Mouse (Mus musculus) neural tube, embryonic 11.5 days (tissue): Measurements from ENCODE around the gene Map2. TPM values are rescaled to one million over a fixed set of nuclear protein-coding genes. Genes with fewer than 3 reads are reported as not detected.
A peak's percentile ranks its signal among the peaks of the same experiment; 100 is the strongest.

Experiments
- ATAC-seq: fragments of 200-750 bp; cut with Nextera tagmentation; 2 replicates; pipeline ENCODE4 v1.8.0; 2017; ENCODE audit warnings: moderate number of reproducible peaks, mild to moderate bottlenecking, moderate TSS enrichment, moderate library complexity; ENCODE audit not compliant: insufficient read depth, low FRiP score, low TSS enrichment
- DNase-seq: peaks from one replicate; pipeline ENCODE4 v3.0.0-alpha.2; 2015; ENCODE audit warnings: low spot score
- H3K27ac ChIP-seq: fragments of 300-500 bp; sonication (generic); 2 replicates; pipeline ENCODE4 v1.5.1; 2014; ENCODE audit warnings: low read depth, mild to moderate bottlenecking, low read length
- H3K27me3 ChIP-seq: fragments of 300-500 bp; sonication (generic); 2 replicates; pipeline ENCODE4 v1.6.1; 2014; ENCODE audit warnings: mild to moderate bottlenecking, low read length, mixed read lengths; ENCODE audit not compliant: control insufficient read depth, insufficient read depth
- H3K36me3 ChIP-seq: fragments of 300-500 bp; sonication (generic); 2 replicates; pipeline ENCODE4 v1.6.1; 2014; ENCODE audit warnings: mild to moderate bottlenecking, low read length, moderate library complexity, mixed read lengths; ENCODE audit not compliant: control insufficient read depth, insufficient read depth
- H3K4me1 ChIP-seq: fragments of 300-500 bp; sonication (generic); 2 replicates; pipeline ENCODE4 v1.6.1; 2014; ENCODE audit warnings: low read length, mixed read lengths; ENCODE audit not compliant: control insufficient read depth, insufficient read depth
- H3K4me2 ChIP-seq: fragments of 300-500 bp; sonication (generic); 2 replicates; pipeline ENCODE4 v1.6.1; 2014; ENCODE audit warnings: low read depth, mild to moderate bottlenecking, moderate library complexity
- H3K4me3 ChIP-seq: fragments of 300-500 bp; sonication (generic); 2 replicates; pipeline ENCODE4 v1.5.1; 2014; ENCODE audit warnings: low read depth, low read length
- H3K9ac ChIP-seq: fragments of 300-500 bp; sonication (generic); 2 replicates; pipeline ENCODE4 v1.6.1; 2014; ENCODE audit warnings: mild to moderate bottlenecking, low read length
- H3K9me3 ChIP-seq: fragments of 300-500 bp; sonication (generic); 2 replicates; pipeline ENCODE4 v1.6.1; 2016; ENCODE audit warnings: low read length; ENCODE audit not compliant: control insufficient read depth
- WGBS: fragments of 180-500 bp; shearing (Covaris S2); extraction: QIAGEN DNeasy Blood & Tissue Kit; methylation state at CpG from one replicate; pipeline ENCODE4 v1.1.7; 2014; 5-methylcytosine and 5-hydroxymethylcytosine counted together
- polyA plus RNA-seq: library from polyadenylated mRNA; unstranded; fragments of >200 nt; fragmentation: Nextera tagmentation; extraction: Ambion mirVana; gene quantifications from 2 replicates; pipeline ENCODE4 v1.2.1, GENCODE M21; 2014

Gene Map2
- polyA plus RNA-seq, 1 experiment from 2014 or later, result 194 TPM

GRCm38 (mm10) chr1:66457747-66458146 is 282.7 kb downstream of the Map2 start:
- Histone ChIP-seq H3K36me3 (no peaks in the 10 kb centered on the region), H3K27me3 (no peaks in the 10 kb centered on the region), H3K27ac (no peak overlapping the region), H3K9me3 (no peaks in the 10 kb centered on the region), H3K4me2 (no peak overlapping the region), H3K4me3 (no peak overlapping the region), H3K9ac (no peak overlapping the region), H3K4me1 (no peaks in the 10 kb centered on the region)
- ATAC-seq, result no peak
- WGBS, result 73% methylated on average over 3 of the region's 3 CpGs
- DNase-seq, result no peak

DNA sequence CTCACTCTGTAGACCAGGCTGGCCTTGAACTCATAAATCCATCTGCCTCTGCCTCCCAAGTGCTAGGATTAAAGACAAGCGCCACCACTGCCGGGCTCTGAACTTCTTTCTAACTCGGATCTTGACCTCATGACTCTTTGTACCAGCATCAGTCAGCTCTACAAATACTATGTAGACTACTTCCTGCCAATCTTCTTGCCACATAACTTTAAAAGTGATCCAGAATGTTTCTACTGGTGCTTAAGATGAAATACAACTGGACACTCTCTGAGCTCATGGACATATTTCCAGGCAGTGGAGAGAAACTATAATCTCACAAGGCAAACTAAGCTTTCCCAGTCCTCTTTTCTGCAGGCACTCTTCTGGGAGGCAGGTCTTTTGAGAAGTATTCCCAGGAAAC is 284.3 kb downstream of the Map2 start:
- Histone ChIP-seq H3K27ac (no peak overlapping the region), H3K9me3 (no peaks in the 10 kb centered on the region), H3K27me3 (no peaks in the 10 kb centered on the region), H3K4me3 (no peak overlapping the region), H3K4me1 (no peaks in the 10 kb centered on the region), H3K9ac (no peak overlapping the region), H3K4me2 (no peak overlapping the region), H3K36me3 (no peaks in the 10 kb centered on the region)
- WGBS, result 77% methylated on average over 3 of the region's 3 CpGs
- DNase-seq, result no peak
- ATAC-seq, result no peak

DNA sequence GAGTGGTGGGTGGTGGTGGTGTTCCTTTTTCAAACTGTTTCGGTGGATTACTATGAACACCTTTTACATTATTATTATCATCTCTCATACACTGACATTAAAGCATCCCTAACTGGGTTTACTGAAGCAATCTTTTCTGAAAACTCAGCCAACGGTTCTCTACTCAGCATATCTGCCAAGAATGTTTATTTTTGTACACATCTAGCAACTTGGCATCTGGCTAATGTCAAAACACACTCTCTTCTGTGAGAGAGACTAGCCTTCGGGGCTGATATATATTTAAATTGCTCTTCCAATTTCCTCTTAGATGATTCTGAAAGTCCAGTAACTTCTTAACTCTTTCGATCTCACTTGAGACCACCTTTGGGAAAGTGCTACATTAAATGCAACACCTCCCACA is 285.8 kb downstream of the Map2 start:
- H3K9me3 ChIP-seq, result no peaks in the 10 kb centered on the region
- DNase-seq (no peak), ATAC-seq (no peak)
- no peaks in the 10 kb centered on the region for H3K4me1 ChIP-seq
- 95% methylated on average over 4 of the region's 4 CpGs for WGBS
- H3K4me2 ChIP-seq, result no peak overlapping the region
- H3K36me3 ChIP-seq, result no peaks in the 10 kb centered on the region
- H3K27ac ChIP-seq, result no peak overlapping the region
- no peak overlapping the region for H3K4me3 ChIP-seq
- no peak overlapping the region for H3K9ac ChIP-seq
- no peaks in the 10 kb centered on the region for H3K27me3 ChIP-seq

DNA sequence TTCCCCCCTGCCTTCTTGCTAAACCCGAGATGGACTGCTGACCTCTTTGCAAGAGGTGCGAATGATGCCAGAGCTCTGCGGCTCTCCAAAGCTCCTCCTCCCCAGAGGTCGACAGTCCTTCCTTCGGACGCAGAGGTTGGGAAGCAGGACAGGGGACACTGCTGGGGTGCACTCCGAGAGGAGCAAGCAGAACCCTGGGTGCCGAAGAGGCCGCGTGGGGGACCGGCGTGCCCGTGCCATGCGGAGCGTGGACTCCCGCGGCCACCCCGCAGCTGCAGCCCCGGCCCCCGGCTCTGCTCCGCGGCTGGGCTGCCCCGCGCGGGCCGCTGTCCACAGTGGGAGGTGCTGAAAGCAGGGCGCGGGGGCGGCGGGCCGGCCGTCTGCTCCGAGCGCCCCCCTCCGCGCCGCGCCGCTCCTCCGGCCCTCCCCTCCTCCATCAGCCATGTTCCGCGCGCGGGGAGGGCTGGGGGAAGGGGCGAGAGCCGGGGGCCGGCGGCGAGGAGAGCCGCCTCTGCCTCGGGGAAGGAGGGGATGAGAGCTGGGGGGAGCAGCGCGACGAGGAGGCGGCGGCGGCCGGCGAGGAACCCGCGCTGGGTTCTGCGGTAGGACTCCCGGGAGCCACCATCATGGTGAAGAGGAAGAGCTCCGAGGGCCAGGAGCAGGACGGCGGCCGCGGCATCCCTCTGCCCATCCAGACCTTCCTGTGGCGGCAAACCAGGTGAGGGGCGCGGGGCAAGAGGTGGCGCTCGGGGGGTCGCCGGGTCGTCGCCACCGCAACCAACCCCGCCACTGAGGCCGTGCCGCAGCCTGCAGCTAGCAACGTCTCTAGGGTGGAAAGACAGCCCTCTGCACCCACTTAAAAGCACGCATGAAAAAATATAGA is 293.0 kb downstream of the Map2 start, which contains the start of gene Unc80:
Gene Unc80 (plus strand): TSS at position 547 of the 883 bp plus-strand sequence.
- DNase-seq, result peak; percentile 78
- peak; percentile 87 for ATAC-seq
- H3K27ac ChIP-seq, result no peak within 1 kb of the TSS
- H3K36me3 ChIP-seq, result no peaks in the 10 kb centered on the region; the same call in 1 of the 2 replicates
- H3K4me2 ChIP-seq, result peak within 1 kb of the TSS; percentile 76
- WGBS, result under 1% methylated on average over 61 of the region's 83 CpGs
- H3K9me3 ChIP-seq, result no peaks in the 10 kb centered on the region
- peak within 1 kb of the TSS; percentile 47 for H3K9ac ChIP-seq
- no peaks in the 10 kb centered on the region for H3K4me1 ChIP-seq
- H3K27me3 ChIP-seq, result no peaks in the 10 kb centered on the region
- peak within 1 kb of the TSS; percentile 48 for H3K4me3 ChIP-seq

DNA sequence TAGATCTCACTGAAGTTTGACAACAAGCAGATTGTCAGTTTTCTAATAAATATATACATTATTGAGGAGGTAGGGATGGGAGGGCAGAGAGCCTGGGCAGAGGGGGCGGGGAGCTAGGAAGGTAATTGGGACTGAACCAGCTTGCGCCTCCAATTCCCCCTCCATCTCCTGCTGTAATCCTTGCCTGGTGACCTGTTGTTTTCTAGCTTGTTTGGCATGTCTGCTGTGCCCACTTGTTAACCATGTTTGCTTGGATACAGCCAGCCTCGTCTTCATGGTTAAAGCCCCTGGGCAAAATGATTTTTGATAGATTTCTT is 293.6 kb downstream of the Map2 start:
- ATAC-seq (0 out of 2 replicates have a peak, but pooled peaks have one; percentile 18), DNase-seq (no peak)
- Histone ChIP-seq H3K27ac (no peak overlapping the region), H3K36me3 (no peaks in the 10 kb centered on the region; the same call in 1 of the 2 replicates), H3K9me3 (no peaks in the 10 kb centered on the region), H3K4me1 (no peaks in the 10 kb centered on the region), H3K4me2 (peak overlapping the region; percentile 76), H3K4me3 (peak overlapping the region; percentile 48), H3K9ac (peak overlapping the region; percentile 47), H3K27me3 (no peaks in the 10 kb centered on the region)
- 18% methylated on average over 3 of the region's 3 CpGs for WGBS

DNA sequence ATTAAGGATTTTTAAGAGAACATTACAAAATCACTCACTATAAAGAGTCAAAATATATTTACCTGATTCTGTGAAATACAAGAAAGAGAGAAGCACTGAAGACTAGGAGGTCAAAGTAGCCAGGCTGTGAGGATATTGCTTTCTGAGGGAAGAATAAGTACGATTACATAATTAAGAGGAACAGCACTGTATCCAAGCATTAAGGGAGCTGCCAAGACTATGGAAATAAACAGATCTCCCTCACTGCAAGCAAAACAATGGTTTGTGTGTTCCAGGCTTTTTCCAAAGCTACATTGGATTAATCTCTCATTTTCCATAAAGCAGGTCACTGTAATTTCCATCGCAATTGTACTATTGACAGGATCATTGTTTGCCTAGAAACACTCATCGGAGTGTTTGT is 307.7 kb downstream of the Map2 start:
- H3K27ac ChIP-seq, result no peak overlapping the region
- no peaks in the 10 kb centered on the region for H3K9me3 ChIP-seq
- DNase-seq, result no peak
- no peaks in the 10 kb centered on the region for H3K27me3 ChIP-seq
- WGBS, result 83% methylated on average over 3 of the region's 3 CpGs
- H3K9ac ChIP-seq, result no peak overlapping the region
- H3K36me3 ChIP-seq, result no peaks in the 10 kb centered on the region
- H3K4me2 ChIP-seq, result no peak overlapping the region
- no peak overlapping the region for H3K4me3 ChIP-seq
- H3K4me1 ChIP-seq, result no peaks in the 10 kb centered on the region
- ATAC-seq, result no peak

Other genes with a start within 250 kb of the Map2 start
- gene Crygf, start 248.8 kb upstream of the Map2 start, polyA plus RNA-seq, result not detected in 2 replicates